Mouse (Mus musculus): Measurements from ENCODE around the gene Nrde2. TPM values are rescaled to one million over a fixed set of nuclear protein-coding genes. Genes with fewer than 3 reads are reported as not detected.

Nrde2 gene
- polyA plus RNA-seq (2012; rRNA removed) = 2.5 and 3.6 TPM in 2 replicates
- 4.1 and 4.2 TPM in 2 replicates for polyA plus RNA-seq (2014; fragmentation: Nextera tagmentation; extraction: Ambion mirVana)

DNA sequence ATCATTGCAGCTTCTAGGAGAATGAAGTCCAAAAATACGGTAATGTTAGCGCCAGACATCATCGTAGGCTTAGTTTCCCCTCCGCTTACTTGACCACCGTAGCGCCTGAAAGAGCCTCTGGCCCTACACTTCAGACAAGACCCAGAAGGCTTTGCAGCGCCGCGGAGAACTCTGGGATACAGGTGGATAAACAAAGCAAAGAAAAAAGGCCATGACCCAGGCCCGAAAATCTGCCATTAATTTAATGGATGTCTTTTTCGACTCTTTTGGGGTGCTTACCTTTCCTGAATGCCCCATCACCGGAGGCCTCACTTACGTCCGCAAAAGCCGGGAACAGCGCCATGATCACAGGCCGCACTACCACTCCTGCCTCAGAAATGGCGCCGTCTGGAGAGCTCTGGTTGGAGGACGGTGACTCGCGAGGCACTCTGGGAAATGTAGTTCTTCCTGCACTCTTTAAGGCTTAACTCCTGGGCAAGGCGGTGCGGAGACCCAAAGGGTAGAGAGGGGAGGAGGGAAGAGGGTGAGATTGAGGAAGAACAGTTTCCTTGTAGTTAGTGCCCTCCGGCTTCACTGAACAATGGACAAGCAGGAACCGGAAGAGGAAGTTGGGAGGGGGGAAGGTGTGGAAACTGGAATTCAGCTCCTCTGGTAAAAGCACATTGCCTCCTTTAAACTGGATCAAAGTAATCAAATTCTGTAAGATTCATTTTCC, at the start of gene Nrde2:
Nrde2 (minus strand) TSS at position 393 of the 715 bp plus-strand sequence.
- Histone ChIP-seq H3K36me3 (replicated peaks; ENCODE audit: control insufficient read depth, insufficient read depth, low read depth) (no peaks in the 10 kb centered on the region), H3K27me3 (ENCODE audit: control insufficient read depth, insufficient read depth, low read length) (no peaks in the 10 kb centered on the region), H3K4me2 (ENCODE audit: low read depth) (peak within 1 kb of the TSS; percentile 86), H3K4me3 (ENCODE audit: insufficient read depth in 1 of 2, low read depth in 2 of 2, low read length in 2 of 2) (peak within 1 kb of the TSS; percentile 75 to 96), H3K9ac (replicated peaks) (peak within 1 kb of the TSS; percentile 78), H3K27ac (peak within 1 kb of the TSS; percentile 51), H3K9me3 (ENCODE audit: control insufficient read depth, low read length) (no peaks in the 10 kb centered on the region), H3K4me1 (replicated peaks; ENCODE audit: control insufficient read depth in 2 of 2, insufficient read depth in 2 of 2, low read length in 1 of 2) (peaks cover 8 to 10% of the 10 kb centered on the region in 2 experiments)
- under 1% methylated on average over 26 of the region's 26 CpGs for WGBS (ENCODE audit: insufficient replicate concordance)
- no peak for TF ChIP-seq EP300 (IDR thresholded peaks at IDR 0.05; ENCODE audit: low read depth)
- TF ChIP-seq CTCF (IDR thresholded peaks at IDR 0.05; ENCODE audit: low read depth) = peak; percentile 49
- peak; percentile 82 to 86 (median 85) for DNase-seq (ENCODE audit: low read depth in 3 of 3, low spot score in 3 of 3)
- ATAC-seq (ENCODE audit: insufficient read depth) = peak; percentile 100

DNA sequence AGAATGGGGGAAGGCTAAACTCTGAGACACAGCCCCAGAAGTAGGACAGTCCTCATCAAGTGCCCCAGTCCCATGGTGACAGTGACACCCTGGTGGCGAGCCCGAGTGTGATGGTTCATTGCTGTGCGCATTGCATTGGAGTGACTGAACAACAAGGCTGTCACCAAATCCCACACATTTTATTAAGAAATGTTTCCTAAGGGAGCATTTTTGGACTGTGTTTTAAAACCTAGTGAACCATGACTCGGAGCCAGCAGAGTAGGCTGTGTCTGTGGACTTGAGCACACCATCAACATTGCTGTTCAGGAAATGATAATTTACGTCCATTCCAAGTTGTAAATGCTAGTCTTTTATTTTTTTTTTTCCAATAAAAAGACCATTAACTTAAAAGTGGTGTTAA, 47.5 kb upstream of the Nrde2 start:
- peaks cover 57% of the 10 kb centered on the region for H3K36me3 ChIP-seq (replicated peaks; ENCODE audit: control insufficient read depth, insufficient read depth, low read depth)
- TF ChIP-seq CTCF (IDR thresholded peaks at IDR 0.05; ENCODE audit: low read depth) = no peak
- H3K9me3 ChIP-seq (ENCODE audit: control insufficient read depth, low read length) = no peaks in the 10 kb centered on the region
- no peak overlapping the region for H3K27ac ChIP-seq
- H3K27me3 ChIP-seq (ENCODE audit: control insufficient read depth, insufficient read depth, low read length) = no peaks in the 10 kb centered on the region
- peaks cover 20 to 25% of the 10 kb centered on the region in 2 experiments for H3K4me1 ChIP-seq (replicated peaks; ENCODE audit: control insufficient read depth in 2 of 2, insufficient read depth in 2 of 2, low read length in 1 of 2)
- H3K4me2 ChIP-seq (ENCODE audit: low read depth) = no peak overlapping the region
- H3K4me3 ChIP-seq (ENCODE audit: insufficient read depth in 1 of 2, low read depth in 2 of 2, low read length in 2 of 2) = no peak overlapping the region
- DNase-seq (ENCODE audit: low read depth in 3 of 3, low spot score in 3 of 3) (no peak), ATAC-seq (ENCODE audit: insufficient read depth) (no peak)
- 92% methylated on average over 5 of the region's 5 CpGs for WGBS (ENCODE audit: insufficient replicate concordance)
- H3K9ac ChIP-seq (replicated peaks) = no peak overlapping the region

DNA sequence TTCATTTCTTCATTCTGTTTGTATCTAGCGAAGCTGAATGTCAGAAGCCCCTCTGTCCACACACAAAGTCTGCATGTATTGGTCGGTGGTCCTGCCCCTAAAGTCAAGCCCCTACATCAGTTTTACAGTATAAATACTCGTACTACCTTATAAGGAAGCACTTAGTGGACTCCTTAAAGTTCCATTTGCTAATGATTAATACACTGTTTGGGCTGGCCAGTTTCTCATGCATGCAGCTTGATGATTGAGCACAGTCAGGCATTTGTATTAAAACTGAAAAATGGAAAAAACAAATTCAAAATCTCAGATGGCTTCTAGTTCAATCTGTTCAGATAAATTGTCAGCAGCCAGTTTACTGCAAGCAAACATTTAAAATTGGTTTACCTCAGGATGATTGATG, 47.1 kb upstream of the Nrde2 start:
- DNase-seq (ENCODE audit: low read depth in 3 of 3, low spot score in 3 of 3) = no peak
- Histone ChIP-seq H3K4me1 (replicated peaks; ENCODE audit: control insufficient read depth in 2 of 2, insufficient read depth in 2 of 2, low read length in 1 of 2) (peaks cover 17 to 22% of the 10 kb centered on the region in 2 experiments), H3K4me3 (ENCODE audit: insufficient read depth in 1 of 2, low read depth in 2 of 2, low read length in 2 of 2) (no peak overlapping the region), H3K36me3 (replicated peaks; ENCODE audit: control insufficient read depth, insufficient read depth, low read depth) (peaks cover 57% of the 10 kb centered on the region), H3K27ac (no peak overlapping the region), H3K27me3 (ENCODE audit: control insufficient read depth, insufficient read depth, low read length) (no peaks in the 10 kb centered on the region), H3K9me3 (ENCODE audit: control insufficient read depth, low read length) (no peaks in the 10 kb centered on the region), H3K4me2 (ENCODE audit: low read depth) (no peak overlapping the region), H3K9ac (replicated peaks) (no peak overlapping the region)
- no peak for TF ChIP-seq CTCF (IDR thresholded peaks at IDR 0.05; ENCODE audit: low read depth)
- no peak for TF ChIP-seq EP300 (IDR thresholded peaks at IDR 0.05; ENCODE audit: low read depth)
- 69% methylated on average over 3 of the region's 3 CpGs for WGBS (ENCODE audit: insufficient replicate concordance)
- no peak for ATAC-seq (ENCODE audit: insufficient read depth)

- no peak overlapping the region for H3K9ac ChIP-seq (replicated peaks)
- H3K4me2 ChIP-seq (ENCODE audit: low read depth) = no peak overlapping the region
- no peak for DNase-seq (ENCODE audit: low read depth in 3 of 3, low spot score in 3 of 3)
- no peak overlapping the region for H3K27ac ChIP-seq
- TF ChIP-seq EP300 (IDR thresholded peaks at IDR 0.05; ENCODE audit: low read depth) = no peak
- TF ChIP-seq CTCF (IDR thresholded peaks at IDR 0.05; ENCODE audit: low read depth) = no peak
- H3K27me3 ChIP-seq (ENCODE audit: control insufficient read depth, insufficient read depth, low read length) = no peaks in the 10 kb centered on the region
- H3K36me3 ChIP-seq (replicated peaks; ENCODE audit: control insufficient read depth, insufficient read depth, low read depth) = peaks cover 57% of the 10 kb centered on the region
- ATAC-seq (ENCODE audit: insufficient read depth) = no peak
- no peaks in the 10 kb centered on the region for H3K9me3 ChIP-seq (ENCODE audit: control insufficient read depth, low read length)
- peaks cover 9 to 12% of the 10 kb centered on the region in 2 experiments for H3K4me1 ChIP-seq (replicated peaks; ENCODE audit: control insufficient read depth in 2 of 2, insufficient read depth in 2 of 2, low read length in 1 of 2)
- no peak overlapping the region for H3K4me3 ChIP-seq (ENCODE audit: insufficient read depth in 1 of 2, low read depth in 2 of 2, low read length in 2 of 2)
- WGBS (ENCODE audit: insufficient replicate concordance) = 81% methylated on average over 8 of the region's 8 CpGs
These were observed 45.7 kb upstream of the Nrde2 start for GRCm38 (mm10) chr12:100205156-100205555.

DNA sequence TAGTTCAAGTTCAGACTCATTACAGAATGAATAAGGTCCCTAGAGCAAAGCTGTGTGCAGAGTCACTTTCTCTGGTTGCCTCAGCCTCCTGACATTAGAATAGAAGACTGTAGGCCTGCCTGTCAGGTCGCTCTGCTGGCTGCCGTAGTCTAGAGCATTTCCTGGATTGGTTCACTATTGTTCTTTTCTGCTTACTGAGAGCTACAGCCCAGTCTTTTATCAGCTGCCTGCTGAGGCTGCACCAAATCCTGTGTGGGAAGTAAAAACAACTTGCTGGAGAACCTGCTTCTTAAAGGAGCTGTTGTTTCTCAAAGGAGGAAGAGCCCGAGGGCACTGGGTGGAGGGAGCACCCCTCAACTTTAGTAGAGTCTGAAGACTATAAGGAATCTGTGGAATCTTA, 44.3 kb upstream of the Nrde2 start:
- Histone ChIP-seq H3K9me3 (ENCODE audit: control insufficient read depth, low read length) (no peaks in the 10 kb centered on the region), H3K9ac (replicated peaks) (no peak overlapping the region), H3K36me3 (replicated peaks; ENCODE audit: control insufficient read depth, insufficient read depth, low read depth) (peaks cover 57% of the 10 kb centered on the region), H3K4me2 (ENCODE audit: low read depth) (no peak overlapping the region), H3K27ac (no peak overlapping the region), H3K4me1 (replicated peaks; ENCODE audit: control insufficient read depth in 2 of 2, insufficient read depth in 2 of 2, low read length in 1 of 2) (peaks cover 3 to 4% of the 10 kb centered on the region in 2 experiments), H3K27me3 (ENCODE audit: control insufficient read depth, insufficient read depth, low read length) (no peaks in the 10 kb centered on the region), H3K4me3 (ENCODE audit: insufficient read depth in 1 of 2, low read depth in 2 of 2, low read length in 2 of 2) (no peak overlapping the region)
- TF ChIP-seq EP300 (IDR thresholded peaks at IDR 0.05; ENCODE audit: low read depth) = no peak
- TF ChIP-seq CTCF (IDR thresholded peaks at IDR 0.05; ENCODE audit: low read depth) = no peak
- no peak for DNase-seq (ENCODE audit: low read depth in 3 of 3, low spot score in 3 of 3)
- ATAC-seq (ENCODE audit: insufficient read depth) = no peak
- WGBS (ENCODE audit: insufficient replicate concordance) = 71% methylated on average over 3 of the region's 3 CpGs
